Mouse (Mus musculus): ENCODE measurements around the gene B3gat3.
A peak's percentile ranks its signal among the peaks of the same experiment; 100 is the strongest.

B3gat3 gene

GRCm38 (mm10) chr19:8897865-8898495 is 22.2 kb upstream of the B3gat3 start, which contains the start of gene Ganab:
Ganab (plus strand) TSS chr19:8898071.
- peak; percentile 90 to 92 for DNase-seq (ENCODE audit: low spot score in 2 of 2)

GRCm38 (mm10) chr19:8898576-8898975 is 21.6 kb upstream of the B3gat3 start:
- no peak for DNase-seq (ENCODE audit: low spot score in 2 of 2)

- DNase-seq (ENCODE audit: low spot score in 2 of 2) = no peak
Observed at GRCm38 (mm10) chr19:8899079-8899478, 21.1 kb upstream of the B3gat3 start.

GRCm38 (mm10) chr19:8903412-8903811 is 16.8 kb upstream of the B3gat3 start:
- no peak for DNase-seq (ENCODE audit: low spot score in 2 of 2)

GRCm38 (mm10) chr19:8908531-8908930 is 11.6 kb upstream of the B3gat3 start:
- DNase-seq (ENCODE audit: low spot score in 2 of 2) = no peak

GRCm38 (mm10) chr19:8911810-8912209 is 8.4 kb upstream of the B3gat3 start:
- DNase-seq (ENCODE audit: low spot score in 2 of 2) = no peak

- no peak for DNase-seq (ENCODE audit: low spot score in 2 of 2)
Observed at GRCm38 (mm10) chr19:8914212-8914611, 6.0 kb upstream of the B3gat3 start.

- no peak for DNase-seq (ENCODE audit: low spot score in 2 of 2)
Observed at GRCm38 (mm10) chr19:8919000-8919399, 1.2 kb upstream of the B3gat3 start.

- no peak for DNase-seq (ENCODE audit: low spot score in 2 of 2)
Observed at GRCm38 (mm10) chr19:8919684-8920072, 496 bp upstream of the B3gat3 start.

- no peak for DNase-seq (ENCODE audit: low spot score in 2 of 2)
Observed at GRCm38 (mm10) chr19:8920836-8921291, 690 bp downstream of the B3gat3 start.

GRCm38 (mm10) chr19:8921741-8922140 is 1.6 kb downstream of the B3gat3 start:
- DNase-seq (ENCODE audit: low spot score in 2 of 2) = no peak

- DNase-seq (ENCODE audit: low spot score in 2 of 2) = no peak
Observed at GRCm38 (mm10) chr19:8926766-8927165, 6.6 kb downstream of the B3gat3 start.

- DNase-seq (ENCODE audit: low spot score in 2 of 2) = no peak
Observed at GRCm38 (mm10) chr19:8927891-8928525, 7.8 kb downstream of the B3gat3 start.

- DNase-seq (ENCODE audit: low spot score in 2 of 2) = peak in 1 of 2 experiments; percentile 23
Observed at GRCm38 (mm10) chr19:8928689-8929223, 8.6 kb downstream of the B3gat3 start.

GRCm38 (mm10) chr19:8929224-8930088 is 9.3 kb downstream of the B3gat3 start, which contains the start of the genes Rom1 and Eml3:
Rom1 (minus strand) TSS chr19:8929356.
Eml3 (plus strand) TSS chr19:8929552.
- DNase-seq (ENCODE audit: low spot score in 2 of 2) = peak; percentile 79 to 92

GRCm38 (mm10) chr19:8930117-8930516 is 9.9 kb downstream of the B3gat3 start:
- no peak for DNase-seq (ENCODE audit: low spot score in 2 of 2)

GRCm38 (mm10) chr19:8930771-8931170 is 10.6 kb downstream of the B3gat3 start:
- no peak for DNase-seq (ENCODE audit: low spot score in 2 of 2)

GRCm38 (mm10) chr19:8936736-8937135 is 16.6 kb downstream of the B3gat3 start:
- no peak for DNase-seq (ENCODE audit: low spot score in 2 of 2)

GRCm38 (mm10) chr19:8940526-8941133 is 20.5 kb downstream of the B3gat3 start:
- DNase-seq (ENCODE audit: low spot score in 2 of 2) = no peak

GRCm38 (mm10) chr19:8941136-8941514 is 21.0 kb downstream of the B3gat3 start:
- DNase-seq (ENCODE audit: low spot score in 2 of 2) = peak in 1 of 2 experiments; percentile 36

- peak; percentile 96 to 98 for DNase-seq (ENCODE audit: low spot score in 2 of 2)
Observed at GRCm38 (mm10) chr19:8941515-8942217, 21.5 kb downstream of the B3gat3 start, which contains the start of gene Mta2. Mta2 (plus strand) TSS chr19:8941875.
